Mouse (Mus musculus): ENCODE results near the gene Tinagl1.

Tinagl1 gene

DNA sequence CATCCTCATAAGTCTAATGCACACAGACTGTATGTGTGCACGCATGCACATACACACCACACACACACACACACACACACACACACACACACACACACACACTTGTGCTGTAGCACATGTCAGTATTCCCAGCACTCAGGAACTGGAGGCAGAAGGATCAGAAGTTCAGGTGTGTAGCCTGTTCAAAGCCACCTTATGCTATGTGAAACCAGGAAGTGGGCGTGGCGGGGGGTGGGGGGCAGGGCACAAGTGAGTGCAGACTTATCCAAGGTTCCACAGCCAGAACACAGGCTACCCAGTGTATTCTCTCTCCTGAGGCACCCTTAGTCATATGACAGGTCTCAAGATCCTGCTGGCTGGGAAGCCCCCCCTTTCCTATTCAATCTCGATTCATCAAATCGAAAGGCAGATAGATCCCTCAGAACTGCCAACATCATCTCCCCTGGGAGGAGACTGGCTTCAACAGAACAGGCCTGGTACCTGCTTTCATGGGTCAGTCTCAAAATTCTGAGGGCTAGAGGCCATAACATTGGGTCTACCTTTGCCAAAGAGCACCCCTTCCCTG lies 1.3 kb upstream of the Tinagl1 start:
- DNase-seq, result no peak

DNA sequence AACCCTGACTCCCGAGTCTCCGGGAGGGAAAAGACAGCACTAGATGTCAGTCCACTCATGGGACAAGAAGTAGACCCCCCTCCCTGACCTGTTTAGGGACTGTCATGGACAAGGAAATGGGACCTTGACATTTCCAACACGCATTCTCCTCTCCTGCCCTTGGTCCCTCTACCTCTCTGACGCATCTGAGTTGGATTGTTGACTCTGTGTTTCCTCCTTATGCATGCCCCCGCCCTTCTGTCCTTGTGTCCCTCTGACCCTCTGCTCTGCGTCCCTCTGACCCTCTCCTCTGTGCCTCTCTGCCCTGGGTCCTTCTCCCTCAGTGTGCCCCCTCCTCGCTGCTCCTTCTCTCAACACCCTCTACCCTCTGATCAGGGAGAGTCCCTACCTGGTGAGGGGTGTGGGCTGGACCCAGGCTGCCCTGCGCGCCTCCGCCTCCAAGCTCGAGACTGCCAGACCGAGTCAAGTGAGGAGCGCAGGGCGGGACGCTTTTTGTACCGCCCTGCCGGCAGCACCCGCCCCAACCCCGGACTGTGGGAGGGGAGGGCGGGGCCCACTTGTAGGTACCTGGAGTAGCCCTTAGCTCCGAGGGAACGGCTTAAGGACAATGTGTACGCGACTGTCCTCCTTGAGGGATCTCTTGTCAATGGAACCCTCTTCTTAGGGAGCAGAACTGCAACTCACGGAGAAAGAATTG lies 439 bp downstream of the Tinagl1 start:
- peak; percentile 51 for DNase-seq

DNA sequence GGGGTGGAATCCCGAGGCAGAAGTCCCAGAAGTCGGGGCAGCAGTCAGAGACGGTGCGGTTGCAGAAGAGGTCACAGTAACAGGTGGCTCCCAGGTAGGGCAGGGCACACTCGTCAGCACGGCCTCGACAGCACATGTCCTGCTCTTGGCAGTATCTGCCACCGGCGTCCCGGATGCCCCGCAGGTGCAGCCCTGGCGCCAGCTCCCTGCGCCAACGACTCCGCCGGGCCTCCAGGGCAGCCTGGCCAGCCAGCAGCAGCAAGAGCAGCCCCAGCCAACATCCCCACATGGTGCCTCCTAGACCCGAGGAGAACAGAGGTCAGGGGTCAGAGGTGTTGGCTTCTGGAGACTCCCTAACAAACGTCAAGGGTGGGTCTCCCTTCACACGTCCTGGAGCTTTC lies 1.0 kb downstream of the Tinagl1 start:
- DNase-seq, result no peak

DNA sequence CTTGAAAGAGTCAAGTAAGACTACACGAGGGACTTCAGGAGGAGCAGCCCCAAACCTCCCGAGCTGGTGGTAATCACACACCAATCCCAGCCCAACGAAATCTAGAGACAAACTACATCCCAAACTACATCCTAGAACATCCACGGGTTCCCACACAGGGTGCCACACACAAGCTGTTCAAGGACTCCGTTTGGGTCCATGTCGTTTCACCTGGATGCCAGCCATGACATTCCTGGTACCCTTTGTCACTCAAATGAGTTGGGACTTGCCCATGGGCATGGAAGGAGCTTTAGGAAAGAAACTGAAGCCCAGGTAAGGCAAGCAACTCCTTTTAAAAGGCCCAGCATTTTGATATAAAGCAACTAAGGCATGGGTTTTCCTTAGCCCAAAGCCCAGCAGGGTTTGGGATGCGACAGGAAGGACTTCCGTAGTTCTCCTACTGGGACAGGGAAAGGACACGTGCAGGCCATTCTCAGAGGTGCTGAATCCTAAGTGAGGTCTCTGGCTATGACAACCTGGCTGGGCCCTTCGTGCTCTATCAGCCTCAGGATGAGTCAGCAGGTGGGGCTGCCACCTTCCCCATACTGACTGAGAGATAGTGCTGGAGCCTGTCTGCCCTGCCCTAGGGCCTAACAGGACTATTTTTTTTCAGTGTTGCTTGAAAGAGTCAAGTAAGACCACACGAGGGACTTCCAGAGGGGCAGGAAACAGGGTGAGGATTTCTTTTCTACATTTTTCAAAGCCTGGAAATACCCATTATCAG lies 1.7 kb downstream of the Tinagl1 start:
- no peak for DNase-seq

DNA sequence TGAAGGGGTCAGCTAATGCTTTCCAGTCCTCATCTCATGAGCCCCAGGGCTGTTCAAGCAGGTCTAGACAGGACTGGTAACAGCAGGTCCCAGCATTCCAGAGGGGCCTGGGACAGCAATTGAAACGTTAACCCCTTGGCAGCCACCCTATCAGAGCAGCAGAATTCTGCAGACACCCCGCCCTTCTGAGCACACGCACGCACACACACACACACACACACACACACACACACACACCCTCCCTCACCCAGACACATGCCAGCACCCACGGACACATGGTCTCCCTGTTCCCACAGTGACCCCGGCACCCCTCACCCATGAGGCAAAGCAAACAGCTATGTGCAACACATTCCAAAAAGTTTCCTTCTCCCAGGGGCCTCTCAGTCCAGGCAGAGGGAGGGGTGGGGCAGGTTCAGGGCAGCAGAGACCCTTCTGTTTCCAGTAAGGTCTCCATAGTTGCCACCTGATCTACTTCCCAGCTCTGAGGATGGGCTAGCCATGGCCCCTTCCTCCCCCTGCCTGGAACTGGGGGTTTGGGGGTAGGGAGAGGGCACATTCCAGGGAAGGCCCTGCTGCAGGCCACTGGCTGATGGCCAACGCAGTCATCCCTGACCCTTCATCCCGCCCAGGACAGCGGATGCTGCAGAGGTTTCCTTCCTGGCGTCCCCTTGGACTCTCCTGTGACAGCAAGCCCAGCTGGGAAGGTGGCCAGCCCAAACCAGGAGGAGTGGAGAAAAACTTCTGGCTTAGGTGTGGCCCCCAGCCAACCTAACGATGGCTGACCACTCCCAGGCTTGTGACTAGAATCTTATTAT lies 2.8 kb downstream of the Tinagl1 start:
- DNase-seq, result peak; percentile 30

DNA sequence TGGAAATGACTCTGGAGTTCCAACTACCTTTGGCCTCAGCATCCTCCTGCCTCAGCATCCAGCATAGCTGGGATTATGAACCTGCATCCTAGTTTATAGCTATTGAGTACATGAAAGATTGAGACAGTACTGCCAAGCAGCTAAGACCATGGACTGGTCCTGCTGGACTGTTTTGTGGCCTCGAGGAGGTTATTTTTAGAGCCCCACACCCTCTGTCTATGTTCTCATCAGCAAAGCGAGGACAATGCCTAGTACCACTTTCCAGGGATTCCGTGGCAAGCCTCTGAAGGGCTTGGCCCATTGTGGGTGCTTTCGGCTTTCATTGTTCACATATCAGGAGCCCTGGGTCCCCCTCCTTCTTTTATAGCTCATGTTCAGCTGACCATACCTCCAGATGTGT lies 4.6 kb downstream of the Tinagl1 start:
- DNase-seq, result no peak

- DNase-seq, result no peak
Measured at GRCm38 (mm10) chr4:130169411-130169971, 5.4 kb downstream of the Tinagl1 start.

DNA sequence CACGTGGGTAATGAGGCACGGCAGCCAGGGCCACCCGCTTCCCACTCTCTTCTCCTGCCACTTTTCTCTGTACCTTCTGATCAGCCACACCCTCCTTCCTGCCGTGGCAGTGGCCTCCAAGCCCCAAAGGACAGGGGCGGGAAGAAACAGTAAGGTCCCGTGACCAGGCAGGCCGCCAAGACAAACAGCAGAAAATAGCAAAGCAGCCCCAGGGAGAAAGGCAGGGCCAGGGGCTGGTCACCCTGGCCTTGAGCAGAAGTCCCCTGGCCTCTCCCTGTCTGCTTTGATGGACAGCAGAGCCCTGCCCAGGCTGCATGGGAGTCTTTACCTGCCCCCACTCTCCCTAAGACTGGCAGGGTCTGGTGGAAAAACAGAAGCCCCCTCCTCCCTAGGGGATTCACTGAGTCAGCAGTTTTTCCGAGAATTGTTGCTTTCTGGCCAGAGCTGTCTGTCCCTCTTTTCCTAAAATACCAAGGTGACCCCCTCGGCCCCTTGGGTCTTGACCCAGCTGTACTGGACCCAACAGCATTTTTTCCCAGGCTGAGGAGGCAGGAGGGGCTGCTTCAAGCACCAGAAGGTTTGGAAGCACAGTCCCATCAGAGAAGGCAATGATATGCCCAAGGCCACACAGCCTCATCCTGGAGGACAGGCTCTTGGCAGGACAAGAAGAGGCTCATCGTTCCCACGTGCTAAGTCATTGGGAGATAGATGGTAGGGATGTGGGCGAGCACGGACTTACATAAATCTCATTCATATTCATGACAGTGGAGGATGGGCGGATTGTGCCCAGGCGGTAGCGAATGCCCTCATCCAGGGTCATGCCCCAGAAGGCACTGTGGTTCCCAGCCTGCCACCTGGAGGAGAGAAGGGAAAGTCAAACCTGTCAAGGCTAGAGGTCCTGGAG lies 6.4 kb downstream of the Tinagl1 start:
- peak; percentile 51 for DNase-seq

GRCm38 (mm10) chr4:130167814-130168213 lies 7.1 kb downstream of the Tinagl1 start:
- DNase-seq, result no peak

- no peak for DNase-seq
Measured at GRCm38 (mm10) chr4:130167321-130167720, 7.6 kb downstream of the Tinagl1 start.

GRCm38 (mm10) chr4:130166592-130166991 lies 8.3 kb downstream of the Tinagl1 start:
- DNase-seq, result no peak

DNA sequence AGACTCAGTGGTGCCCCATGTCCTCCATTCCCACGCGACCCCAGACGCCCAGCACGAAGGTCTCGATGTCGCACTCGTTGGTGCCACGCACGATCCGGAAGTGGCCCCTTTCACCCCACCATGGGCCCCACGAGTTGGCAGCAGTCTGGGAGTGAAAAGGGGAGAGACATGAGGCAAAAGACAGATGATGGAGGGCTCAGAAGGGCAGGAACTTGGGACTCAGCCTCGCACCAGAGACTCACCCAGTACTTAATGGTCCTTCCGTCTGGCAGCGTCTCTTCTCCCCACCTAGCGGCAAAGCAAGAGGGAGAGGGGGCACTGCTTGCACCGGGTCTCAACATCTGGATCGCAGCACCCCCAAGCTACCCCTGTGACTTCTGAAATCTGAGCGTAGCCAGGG lies 8.9 kb downstream of the Tinagl1 start:
- DNase-seq, result no peak

GRCm38 (mm10) chr4:130164121-130164520 lies 10.8 kb downstream of the Tinagl1 start:
- no peak for DNase-seq

DNA sequence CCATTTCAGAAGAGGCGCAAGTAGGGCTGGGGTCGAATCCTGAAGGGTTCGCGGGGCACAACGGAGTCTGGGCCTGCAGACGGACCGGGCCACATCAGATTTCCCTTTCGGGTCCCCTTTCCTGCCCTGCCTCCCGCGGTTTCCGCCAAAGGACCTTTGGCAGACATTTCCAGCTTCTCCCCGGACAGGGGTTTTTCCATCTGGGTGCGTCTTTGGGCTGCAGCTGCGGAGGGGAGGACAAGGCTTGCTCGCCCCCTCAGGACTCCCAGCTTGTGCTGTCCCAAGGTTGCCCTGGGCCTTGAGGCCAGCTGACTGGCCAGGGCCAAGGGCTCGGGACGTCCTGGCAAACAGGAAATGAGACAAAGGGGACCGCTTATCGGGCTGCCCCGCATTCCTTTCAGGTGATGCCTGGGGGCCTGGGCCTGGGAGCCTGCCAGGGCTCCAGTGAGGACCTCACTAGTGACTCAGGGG lies 11.5 kb downstream of the Tinagl1 start:
- peak; percentile 28 for DNase-seq

- DNase-seq, result no peak
Measured at GRCm38 (mm10) chr4:130161349-130161748, 13.6 kb downstream of the Tinagl1 start.

DNA sequence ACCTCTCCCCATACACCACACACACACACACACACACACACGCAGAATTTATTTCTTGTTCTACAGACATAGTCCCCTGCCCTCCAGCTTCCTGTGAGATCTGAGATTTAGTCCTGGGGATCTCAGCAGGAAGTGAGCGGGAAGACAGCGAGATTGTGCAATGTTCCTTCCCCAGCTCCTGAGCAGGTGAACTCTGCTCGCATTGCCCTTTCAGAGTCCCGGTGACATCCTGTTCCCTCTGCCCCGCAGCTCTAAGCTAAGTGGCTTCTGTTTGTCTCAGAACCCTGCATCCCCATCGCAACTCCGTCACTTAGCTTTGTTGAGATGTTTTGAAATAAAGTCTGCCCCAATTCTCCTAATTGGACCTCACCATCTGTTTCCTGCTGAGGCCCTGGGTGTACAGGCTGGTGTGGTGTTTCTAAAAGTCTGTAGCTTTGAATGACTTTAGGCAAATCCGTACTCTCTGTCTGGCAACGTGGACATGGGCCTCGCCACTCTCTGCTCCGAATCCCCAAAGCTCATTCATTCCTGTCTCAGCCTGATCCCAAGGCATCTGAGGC lies 18.0 kb downstream of the Tinagl1 start:
- DNase-seq, result no peak

- DNase-seq, result no peak
Measured at GRCm38 (mm10) chr4:130154250-130154649, 20.7 kb downstream of the Tinagl1 start.

DNA sequence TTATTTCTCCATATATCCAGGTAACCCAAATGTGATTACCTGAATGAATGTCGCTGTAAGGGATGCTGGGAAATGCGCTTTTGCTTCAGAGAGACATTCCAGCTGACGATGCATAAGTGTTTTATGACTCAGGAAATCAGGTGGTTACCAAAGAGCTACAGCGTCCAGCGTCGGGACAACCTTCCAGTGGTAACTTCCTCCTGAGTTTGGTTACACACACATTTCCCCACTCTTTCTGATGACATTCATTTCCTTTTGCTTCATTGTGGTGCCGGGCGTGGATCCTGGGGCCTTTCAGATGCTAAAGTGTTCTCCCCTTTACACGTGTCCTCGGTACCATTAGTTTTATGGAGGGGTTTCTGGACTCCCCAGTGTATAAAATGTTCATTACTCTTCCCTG lies 26.5 kb downstream of the Tinagl1 start:
- no peak for DNase-seq

DNA sequence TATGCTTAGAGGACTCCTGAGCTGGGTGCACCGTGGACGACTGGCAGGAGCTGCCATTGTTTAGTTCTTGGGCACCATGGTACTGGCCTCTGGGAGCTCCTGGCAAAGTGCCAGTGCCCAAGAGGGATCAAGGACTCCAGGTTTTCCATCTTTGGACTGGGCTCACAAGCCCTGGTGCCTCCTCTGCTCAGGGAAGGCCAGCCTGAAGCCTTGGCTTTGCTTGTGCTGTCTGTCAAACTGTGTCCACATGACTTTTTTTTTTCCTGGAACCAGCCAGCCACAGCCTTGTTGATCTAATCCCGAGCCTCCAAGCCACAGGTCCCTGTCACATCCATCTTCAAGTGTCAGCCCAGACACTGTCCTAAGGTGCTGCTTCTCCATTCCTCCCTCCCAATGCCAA lies 33.1 kb downstream of the Tinagl1 start:
- peak; percentile 36 for DNase-seq

DNA sequence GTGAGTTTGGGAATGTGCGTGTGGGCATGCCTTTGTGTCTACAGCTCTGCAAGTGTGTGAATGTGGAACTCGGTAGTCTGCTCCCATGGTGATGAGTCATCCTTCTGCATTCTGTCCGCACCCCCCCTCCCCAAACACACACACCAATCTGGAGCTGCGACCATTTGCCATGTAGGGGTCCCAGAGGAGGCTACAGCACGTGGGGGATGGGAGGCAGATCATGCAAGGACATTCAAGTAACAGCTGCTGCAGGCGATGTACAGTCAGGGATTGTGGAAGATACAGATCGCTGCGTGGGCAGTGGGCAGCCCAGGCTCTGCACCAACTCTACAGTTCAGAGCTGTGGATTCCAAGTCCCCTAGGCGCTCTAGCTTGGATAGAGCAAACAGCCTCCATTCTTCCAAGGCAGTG lies 33.9 kb downstream of the Tinagl1 start:
- peak; percentile 60 for DNase-seq

GRCm38 (mm10) chr4:130139214-130139492 lies 35.8 kb downstream of the Tinagl1 start, which contains the start of gene Hcrtr1:
Gene Hcrtr1 (minus strand): TSS chr4:130139359.
- DNase-seq, result no peak
